Mouse (Mus musculus) kidney, postnatal 0 days (tissue): ENCODE results near the gene Cd38. TPM values are rescaled to one million over a fixed set of nuclear protein-coding genes. Genes with fewer than 3 reads are reported as not detected.

Experiments used
- ATAC-seq: fragments of 200-750 bp; cut with Nextera tagmentation; replicated peaks from 2 replicates; pipeline ENCODE4 v1.8.0; 2017; ENCODE audit warnings: low read depth, moderate number of reproducible peaks, moderate TSS enrichment, moderate library complexity; ENCODE audit not compliant: low FRiP score
- DNase-seq: peaks from one replicate; pipeline ENCODE4 v3.0.0-alpha.2; 2016; ENCODE audit warnings: low spot score
- H3K27ac ChIP-seq: fragments of 300-500 bp; sonication (generic); 2 replicates; pipeline ENCODE4 v1.5.1; 2014; ENCODE audit warnings: mild to moderate bottlenecking
- H3K27me3 ChIP-seq: fragments of 300-500 bp; sonication (generic); 2 replicates; pipeline ENCODE4 v1.6.1; 2014; ENCODE audit warnings: low read length, mixed read lengths; ENCODE audit not compliant: insufficient read depth
- H3K36me3 ChIP-seq: fragments of 300-500 bp; sonication (generic); 2 replicates; pipeline ENCODE4 v1.6.1; 2014; ENCODE audit warnings: low read length, mixed read lengths; ENCODE audit not compliant: insufficient read depth
- H3K4me1 ChIP-seq: fragments of 300-500 bp; sonication (generic); replicated peaks from 2 replicates; pipeline ENCODE4 v1.6.1; 2014; ENCODE audit warnings: antibody characterized with exemption, low read length, mixed read lengths; ENCODE audit not compliant: insufficient read depth
- H3K4me2 ChIP-seq: fragments of 300-500 bp; sonication (generic); 2 replicates; pipeline ENCODE4 v1.6.1; 2014; ENCODE audit warnings: mild to moderate bottlenecking, low read length, moderate library complexity, mixed read lengths
- H3K4me3 ChIP-seq: fragments of 300-500 bp; sonication (generic); replicated peaks from 2 replicates; pipeline ENCODE4 v1.5.1; 2014; ENCODE audit warnings: low read depth, low read length
- H3K9ac ChIP-seq: fragments of 300-500 bp; sonication (generic); 2 replicates; pipeline ENCODE4 v1.6.1; 2014; ENCODE audit warnings: low read depth, low read length
- H3K9me3 ChIP-seq: fragments of 300-500 bp; sonication (generic); replicated peaks from 2 replicates; pipeline ENCODE4 v1.6.1; 2016; ENCODE audit warnings: low read length, inconsistent platforms, mixed read lengths
- CTCF ChIP-seq: IDR thresholded peaks from 2 replicates; pipeline ENCODE4 v1.5.1; 2016; ENCODE audit warnings: antibody characterized with exemption, low read depth, mild to moderate bottlenecking, moderate library complexity
- WGBS: fragments of 180-500 bp; shearing (Covaris S2); extraction: QIAGEN DNeasy Blood & Tissue Kit; methylation state at CpG from one replicate; pipeline ENCODE4 v1.1.7; 2014; 5-methylcytosine and 5-hydroxymethylcytosine counted together
- polyA plus RNA-seq: library from polyadenylated mRNA; unstranded; fragments of >200 nt; fragmentation: Nextera tagmentation; extraction: Ambion mirVana; gene quantifications from 2 replicates; pipeline ENCODE4 v1.2.1, GENCODE M21; 2015

Gene Cd38
- polyA plus RNA-seq, 1 experiment from 2014 or later: 26.9 TPM

GRCm38 (mm10) chr5:43948111-43948743 is 79.9 kb downstream of the Cd38 start:
- Histone ChIP-seq H3K9ac (peak overlapping the region; percentile 44), H3K27ac (peak overlapping the region; percentile 86), H3K27me3 (no peaks in the 10 kb centered on the region), H3K4me1 (peaks cover 16% of the 10 kb centered on the region), H3K9me3 (no peaks in the 10 kb centered on the region), H3K36me3 (no peaks in the 10 kb centered on the region), H3K4me3 (peak overlapping the region; percentile 19), H3K4me2 (peak overlapping the region; percentile 54)
- DNase-seq: peak; percentile 68
- 2% methylated on average over 27 of the region's 27 CpGs for WGBS
- ATAC-seq: peak; percentile 96
- TF ChIP-seq CTCF: no peak

- TF ChIP-seq CTCF: no peak
- DNase-seq (peak; percentile 72), ATAC-seq (no peak)
- Histone ChIP-seq H3K9ac (peak overlapping the region; percentile 44; the same call in 1 of the 2 replicates), H3K27me3 (no peaks in the 10 kb centered on the region), H3K4me1 (peaks cover 16% of the 10 kb centered on the region), H3K36me3 (no peaks in the 10 kb centered on the region), H3K9me3 (no peaks in the 10 kb centered on the region), H3K27ac (peak overlapping the region; percentile 86), H3K4me3 (peak overlapping the region; percentile 14; the same call in 1 of the 2 replicates), H3K4me2 (peak overlapping the region; percentile 54)
- 2% methylated on average over 8 of the region's 8 CpGs for WGBS
These were observed 80.5 kb downstream of the Cd38 start for GRCm38 (mm10) chr5:43948748-43949275.

- no peak overlapping the region for H3K27ac ChIP-seq
- H3K4me1 ChIP-seq: peaks cover 7% of the 10 kb centered on the region; the same call in 1 of the 2 replicates
- H3K36me3 ChIP-seq: no peaks in the 10 kb centered on the region
- ATAC-seq (no peak), DNase-seq (no peak)
- H3K27me3 ChIP-seq: no peaks in the 10 kb centered on the region
- H3K9ac ChIP-seq: no peak overlapping the region
- H3K9me3 ChIP-seq: no peaks in the 10 kb centered on the region
- H3K4me2 ChIP-seq: no peak overlapping the region
- 71% methylated on average over 1 of the region's 1 CpGs for WGBS
- TF ChIP-seq CTCF: no peak
- no peak overlapping the region for H3K4me3 ChIP-seq
These were observed 84.9 kb downstream of the Cd38 start for GRCm38 (mm10) chr5:43953241-43953640.

- no peak for ATAC-seq
- no peaks in the 10 kb centered on the region for H3K27me3 ChIP-seq
- no peak for DNase-seq
- no peak overlapping the region for H3K9ac ChIP-seq
- no peak overlapping the region for H3K4me2 ChIP-seq
- H3K4me1 ChIP-seq: no peaks in the 10 kb centered on the region
- no peak for TF ChIP-seq CTCF
- no peak overlapping the region for H3K27ac ChIP-seq
- H3K4me3 ChIP-seq: no peak overlapping the region
- H3K9me3 ChIP-seq: no peaks in the 10 kb centered on the region
- no peaks in the 10 kb centered on the region for H3K36me3 ChIP-seq
- WGBS: 64% methylated on average over 3 of the region's 3 CpGs
These were observed 91.6 kb downstream of the Cd38 start for GRCm38 (mm10) chr5:43959884-43960440.

GRCm38 (mm10) chr5:43961056-43961455 is 92.7 kb downstream of the Cd38 start:
- Histone ChIP-seq H3K9me3 (no peaks in the 10 kb centered on the region), H3K27ac (no peak overlapping the region)
- no peak for ATAC-seq

More at GRCm38 (mm10) chr5:43961056-43961455, 92.7 kb downstream of the Cd38 start:
- no peak overlapping the region for H3K4me3 ChIP-seq
- no peaks in the 10 kb centered on the region for H3K36me3 ChIP-seq
- WGBS: 94% methylated on average over 3 of the region's 3 CpGs
- no peak for TF ChIP-seq CTCF
- no peak overlapping the region for H3K9ac ChIP-seq
- no peak overlapping the region for H3K4me2 ChIP-seq
- H3K27me3 ChIP-seq: no peaks in the 10 kb centered on the region
- H3K4me1 ChIP-seq: no peaks in the 10 kb centered on the region
- DNase-seq: no peak

Other genes with a start within 250 kb of the Cd38 start
- 10.8 and 13.0 TPM in 2 replicates for gene Cc2d2a, start 206.2 kb upstream of the Cd38 start, polyA plus RNA-seq
- gene Bst1, start 49.7 kb upstream of the Cd38 start, polyA plus RNA-seq: 4.0 and 4.1 TPM in 2 replicates
- gene Fbxl5, start 46.9 kb upstream of the Cd38 start, polyA plus RNA-seq: 61.0 and 62.1 TPM in 2 replicates
- gene Gm7879, start 44.6 kb downstream of the Cd38 start, polyA plus RNA-seq: not detected in 2 replicates
- 12.8 and 21.1 TPM in 2 replicates for gene Fgfbp1, start 113.2 kb downstream of the Cd38 start, polyA plus RNA-seq
- gene Prom1, start 233.5 kb downstream of the Cd38 start, polyA plus RNA-seq: 101 and 108 TPM in 2 replicates